In genomic region chr11:70891616-70892015, GRCm38 (mm10) we compare ENCODE assay signal across 16 mouse cellular contexts.
"Had no signal": no experiment of that assay in that cellular context is flagged by ENCODE, and none has a peak within 500 bp of the region (broad histone marks: within the 10 kb centered on the region; RNA-seq: fewer than 3 reads in every experiment).

No protein-coding gene starts in this region.

- H3K9me3 ChIP-seq: intestine, embryonic 15.5 days; limb, embryonic 10.5 days; liver, embryonic 15.5 days; midbrain, embryonic 13.5 days; neural tube, embryonic 15.5 days; stomach, embryonic 15.5 days had no signal

- H3K27me3 ChIP-seq: intestine, embryonic 15.5 days; liver, embryonic 15.5 days; midbrain, embryonic 13.5 days; neural tube, embryonic 15.5 days; stomach, embryonic 15.5 days had no signal

- H3K9ac ChIP-seq: intestine, embryonic 15.5 days; liver, embryonic 15.5 days; midbrain, embryonic 13.5 days; neural tube, embryonic 15.5 days; stomach, embryonic 15.5 days had no signal

- H3K4me1 ChIP-seq: intestine, embryonic 15.5 days; limb, embryonic 10.5 days; liver, embryonic 15.5 days; midbrain, embryonic 13.5 days; neural tube, embryonic 15.5 days; stomach, embryonic 15.5 days had no signal

- H3K4me2 ChIP-seq: intestine, embryonic 15.5 days; liver, embryonic 11.5 days; liver, embryonic 15.5 days; midbrain, embryonic 13.5 days; neural tube, embryonic 15.5 days; stomach, embryonic 15.5 days had no signal

- ATAC-seq: intestine, embryonic 15.5 days; lung, postnatal 0 days; midbrain, embryonic 13.5 days had no signal

- H3K27ac ChIP-seq: intestine, embryonic 15.5 days; left cerebral cortex, adult 2 months; limb, embryonic 10.5 days; liver, embryonic 15.5 days; midbrain, embryonic 13.5 days; neural tube, embryonic 15.5 days; stomach, embryonic 15.5 days had no signal

- H3K4me3 ChIP-seq: intestine, embryonic 15.5 days; left cerebral cortex, adult 2 months; limb, embryonic 10.5 days; liver, embryonic 15.5 days; midbrain, embryonic 13.5 days; neural tube, embryonic 15.5 days; stomach, embryonic 15.5 days had no signal

- DNase-seq: kidney, adult 18-20 months; kidney, postnatal 10 days; lung, adult 2 months; right cerebral cortex, postnatal 4 days; spleen, adult 18-20 months; thymus, adult 2 months; thymus, postnatal 25 days had no signal
